Mouse (Mus musculus) c-Kit-positive CD71-positive TER-119-negative erythroid progenitor cells, embryonic 14.5 days (primary cell): ENCODE measurements around the gene Magea3.
"Not testable (repeated sequence)": the region's sequence is repeated elsewhere in the genome, so short reads cannot be mapped to it uniquely, and the experiment has no call there.

Experiments used
- DNase-seq: peaks from one replicate; pipeline ENCODE4 v3.0.0-alpha.2; 2013; ENCODE audit warnings: low read depth

Magea3 gene

DNA sequence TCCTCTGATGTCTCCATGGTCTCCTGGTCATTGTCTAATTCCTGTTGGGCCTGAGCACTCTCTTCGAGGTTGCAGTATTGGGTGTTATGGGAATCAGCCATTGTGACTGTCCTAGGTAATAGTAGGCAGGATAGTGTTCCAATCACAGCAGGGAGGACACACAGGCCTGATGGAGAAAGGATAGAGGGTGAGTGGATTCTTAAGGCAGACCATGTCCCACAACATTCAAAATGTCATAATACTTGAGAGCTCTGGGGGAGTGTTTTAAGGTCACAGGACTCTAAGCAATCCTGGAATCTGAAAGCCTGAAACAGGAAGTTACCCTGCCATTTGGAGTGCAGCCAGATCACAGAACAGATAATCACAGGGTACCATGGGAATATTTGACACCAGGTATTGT is at the start of gene Magea3:
Magea3 (minus strand) TSS at position 101 of the 400 bp plus-strand sequence.
- not testable (repeated sequence) for DNase-seq

DNA sequence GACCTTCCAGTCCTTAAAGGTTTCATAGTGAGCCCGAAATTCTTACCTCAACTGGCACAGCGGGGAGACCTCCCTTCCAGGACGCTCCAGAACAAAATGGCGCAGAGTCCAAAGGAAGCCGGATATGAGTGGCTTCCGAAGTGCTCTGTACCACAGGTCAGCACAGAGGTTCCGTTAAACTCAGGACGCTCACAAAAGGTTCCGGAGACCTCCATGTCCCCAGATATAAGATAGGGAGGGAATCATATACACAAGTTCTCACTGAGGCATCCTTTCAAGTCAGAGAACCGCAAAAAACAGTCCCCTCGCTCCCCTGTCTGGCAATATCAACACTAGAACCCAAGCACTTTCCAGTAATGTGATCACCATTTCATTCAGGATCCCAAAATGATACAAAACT is 46.4 kb upstream of the Magea3 start, which contains the start of gene Magea8:
Magea8 (minus strand) TSS at position 101 of the 400 bp plus-strand sequence.
- DNase-seq = not testable (repeated sequence)

DNA sequence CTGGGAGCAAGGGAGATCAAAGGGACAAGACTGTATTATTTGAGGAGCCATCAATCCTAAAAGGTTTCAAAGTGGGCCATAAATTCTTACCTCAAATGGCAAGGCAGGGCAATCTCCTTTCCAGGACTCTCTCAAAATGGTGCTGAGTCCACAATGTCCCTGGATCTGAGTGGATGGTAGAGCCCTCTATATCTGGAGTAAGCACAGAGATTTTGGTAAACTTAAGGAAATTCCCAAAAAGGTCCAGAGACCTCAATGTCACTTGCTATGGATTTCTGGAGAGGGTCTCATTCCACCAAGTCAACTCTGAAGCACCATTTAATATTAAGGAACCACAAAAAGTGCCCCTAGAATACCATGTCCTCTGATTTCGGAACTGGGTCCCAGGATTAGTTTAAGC is 13.4 kb downstream of the Magea3 start, which contains the start of gene Magea6:
Magea6 (minus strand) TSS at position 101 of the 400 bp plus-strand sequence.
- not testable (repeated sequence) for DNase-seq
